Mouse (Mus musculus) retina, embryonic 14.5 days (tissue): ENCODE measurements around the gene B9d2.

Experiments
- DNase-seq: peaks from one replicate; pipeline ENCODE4 v3.0.0-alpha.2; 2015; ENCODE audit warnings: low spot score

Gene B9d2

GRCm38 (mm10) chr7:25674719-25675300 is 5.8 kb upstream of the B9d2 start, which contains the start of gene Tmem91:
Tmem91 (minus strand) TSS chr7:25675166.
- DNase-seq = no peak

- DNase-seq = no peak
These were observed 5.2 kb upstream of the B9d2 start for GRCm38 (mm10) chr7:25675405-25675804.

GRCm38 (mm10) chr7:25676085-25676781 is 4.3 kb upstream of the B9d2 start:
- no peak for DNase-seq

GRCm38 (mm10) chr7:25677013-25677412 is 3.6 kb upstream of the B9d2 start:
- no peak for DNase-seq

GRCm38 (mm10) chr7:25679971-25680370 is 609 bp upstream of the B9d2 start:
- no peak for DNase-seq

- DNase-seq = no peak
These were observed 1.0 kb downstream of the B9d2 start for GRCm38 (mm10) chr7:25681341-25682231.

- DNase-seq = no peak
These were observed 3.0 kb downstream of the B9d2 start for GRCm38 (mm10) chr7:25683474-25684180.

- DNase-seq = no peak
These were observed 4.1 kb downstream of the B9d2 start for GRCm38 (mm10) chr7:25684659-25685058.

GRCm38 (mm10) chr7:25685926-25686470 is 5.4 kb downstream of the B9d2 start:
- DNase-seq = no peak

GRCm38 (mm10) chr7:25686680-25687531 is 6.3 kb downstream of the B9d2 start, which contains the start of gene Tgfb1:
Tgfb1 (plus strand) TSS chr7:25687002.
- peak; percentile 63 for DNase-seq

- peak; percentile 52 for DNase-seq
These were observed 7.3 kb downstream of the B9d2 start for GRCm38 (mm10) chr7:25687811-25688401.

GRCm38 (mm10) chr7:25688810-25689586 is 8.4 kb downstream of the B9d2 start:
- DNase-seq = peak; percentile 53

- DNase-seq = no peak
These were observed 9.0 kb downstream of the B9d2 start for GRCm38 (mm10) chr7:25689603-25690021.

- DNase-seq = no peak
These were observed 9.5 kb downstream of the B9d2 start for GRCm38 (mm10) chr7:25690051-25690450.

- DNase-seq = no peak
These were observed 13.5 kb downstream of the B9d2 start for GRCm38 (mm10) chr7:25694104-25694503.

GRCm38 (mm10) chr7:25699851-25700250 is 19.3 kb downstream of the B9d2 start:
- DNase-seq = no peak

GRCm38 (mm10) chr7:25700732-25701131 is 20.2 kb downstream of the B9d2 start:
- no peak for DNase-seq

- DNase-seq = no peak
These were observed 21.8 kb downstream of the B9d2 start for GRCm38 (mm10) chr7:25702350-25702749.

GRCm38 (mm10) chr7:25703793-25704494 is 23.4 kb downstream of the B9d2 start:
- DNase-seq = no peak
